Mouse (Mus musculus) mesoderm, embryonic 11.5 days (tissue): ENCODE measurements around the gene Txnl4b.

Experiments used
- DNase-seq: peaks from one replicate; pipeline ENCODE4 v3.0.0-alpha.2; 2012; ENCODE audit warnings: low read depth, low spot score

Gene Txnl4b

DNA sequence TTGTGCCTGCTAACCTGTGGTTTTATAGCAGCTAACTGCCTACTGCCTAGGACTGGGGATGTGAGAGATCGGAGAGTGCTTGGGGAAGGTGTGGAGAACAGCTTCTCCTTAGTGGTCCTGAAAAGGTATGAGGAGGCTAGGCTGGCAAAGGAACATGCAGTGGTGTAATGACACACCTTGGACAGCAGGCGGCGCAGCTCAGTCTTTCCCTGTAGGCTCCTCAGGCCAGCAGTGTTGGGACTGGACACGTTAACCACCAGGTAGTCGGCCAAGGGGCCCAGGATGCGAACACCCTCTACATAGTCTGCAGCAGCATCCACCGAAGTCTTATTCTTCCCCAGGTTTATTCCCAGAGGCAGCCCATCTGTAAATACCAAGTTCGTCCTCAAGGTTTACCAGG lies 30.2 kb downstream of the Txnl4b start:
- DNase-seq = peak; percentile 63

DNA sequence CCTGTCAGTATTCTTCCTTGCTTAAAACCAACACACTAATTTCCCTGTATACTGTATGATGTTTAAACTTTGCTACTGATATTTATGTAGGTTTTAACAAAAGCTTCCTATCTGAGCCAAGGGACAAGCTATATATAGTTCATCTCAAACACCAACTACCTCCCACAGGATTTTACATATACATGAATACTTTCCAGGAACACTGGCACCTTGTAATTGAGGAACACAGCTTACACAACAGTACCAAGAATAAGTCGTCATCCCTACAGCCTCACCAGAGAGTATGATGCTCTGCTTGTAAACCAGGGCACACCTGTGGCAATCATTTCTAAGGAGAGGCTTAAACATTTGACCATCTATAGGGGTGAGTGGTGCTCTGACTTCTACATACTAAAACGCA lies 41.0 kb downstream of the Txnl4b start:
- no peak for DNase-seq

DNA sequence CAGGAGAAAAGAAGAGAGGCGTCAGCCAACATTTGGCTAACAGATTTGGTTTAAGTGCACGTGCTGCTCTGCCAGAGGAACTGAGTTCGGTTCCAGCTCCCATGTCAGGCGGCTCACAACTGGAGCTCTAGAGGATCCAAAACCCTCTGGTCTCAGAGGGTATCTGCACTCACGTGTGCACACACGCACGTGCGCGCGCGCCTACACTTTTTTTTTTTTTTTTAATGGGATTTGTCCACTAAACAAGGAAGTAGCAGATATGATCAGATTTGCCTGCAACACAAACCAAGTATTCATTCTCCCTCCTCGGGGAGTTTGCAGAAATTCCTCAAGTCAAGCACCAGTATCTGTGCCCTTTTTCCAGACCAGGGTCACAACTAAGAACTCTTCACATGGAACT lies 42.0 kb downstream of the Txnl4b start:
- peak; percentile 21 for DNase-seq

DNA sequence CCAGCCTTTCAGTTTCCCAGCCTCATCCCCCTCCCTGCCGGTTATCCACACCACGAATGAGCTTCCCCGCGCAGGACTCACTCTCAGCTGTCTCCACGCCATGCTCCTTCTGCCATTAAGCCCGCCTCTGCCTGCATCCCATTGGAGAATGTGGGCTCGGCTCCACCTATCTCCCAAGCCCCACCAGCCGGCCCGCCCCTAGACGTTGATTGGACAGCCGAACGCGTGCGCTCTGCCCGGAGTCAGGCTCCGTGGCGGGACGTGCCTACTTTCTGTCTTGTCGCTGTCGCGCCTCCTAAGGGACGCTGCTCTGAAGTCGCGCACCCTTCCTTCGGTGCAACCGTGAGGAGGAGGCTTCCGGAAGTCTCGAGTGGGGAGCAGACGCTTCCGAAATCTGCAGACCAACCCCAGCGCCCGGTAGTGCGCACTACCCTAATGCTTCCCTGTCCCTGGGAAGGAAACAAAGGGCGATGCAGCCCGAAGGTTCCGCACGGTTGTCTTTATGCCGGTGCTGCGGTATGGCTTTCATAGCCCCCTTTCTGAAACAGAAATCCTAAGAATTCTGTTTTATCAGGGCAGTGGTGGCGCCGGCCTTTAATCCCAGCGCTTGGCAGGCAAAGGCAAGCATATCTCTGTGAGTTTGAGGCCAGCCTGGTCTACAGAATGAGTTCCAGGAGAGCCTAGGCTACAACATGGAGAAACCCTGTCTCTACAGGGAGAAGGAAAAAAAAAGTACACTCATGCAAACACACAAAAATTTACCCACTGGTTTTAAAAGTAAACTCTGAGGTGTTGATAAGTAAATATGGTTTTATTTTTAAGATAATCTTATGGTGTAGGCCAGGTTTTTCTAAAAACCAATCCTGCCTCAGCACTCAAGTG lies 42.8 kb downstream of the Txnl4b start, which contains the start of gene Dhodh:
Dhodh (minus strand) TSS at position 403 of the 882 bp plus-strand sequence.
- DNase-seq = peak; percentile 96

DNA sequence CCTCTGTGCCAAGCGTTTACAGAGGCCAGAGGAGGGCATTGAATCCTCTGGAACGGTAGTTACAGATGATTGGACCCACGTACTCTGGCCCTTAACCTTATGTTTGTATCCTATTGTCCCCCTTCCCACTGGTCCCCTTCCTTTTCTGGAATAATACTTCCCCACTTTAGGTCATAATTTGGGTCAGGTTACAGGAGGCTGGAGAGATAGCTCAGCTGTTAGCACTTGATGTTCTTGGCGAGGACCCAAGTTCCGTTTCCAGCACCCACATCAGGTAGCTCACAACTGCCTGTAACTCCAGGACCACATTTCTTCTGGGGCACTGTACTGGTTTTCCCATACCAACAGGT lies 43.4 kb downstream of the Txnl4b start:
- DNase-seq = peak; percentile 9

DNA sequence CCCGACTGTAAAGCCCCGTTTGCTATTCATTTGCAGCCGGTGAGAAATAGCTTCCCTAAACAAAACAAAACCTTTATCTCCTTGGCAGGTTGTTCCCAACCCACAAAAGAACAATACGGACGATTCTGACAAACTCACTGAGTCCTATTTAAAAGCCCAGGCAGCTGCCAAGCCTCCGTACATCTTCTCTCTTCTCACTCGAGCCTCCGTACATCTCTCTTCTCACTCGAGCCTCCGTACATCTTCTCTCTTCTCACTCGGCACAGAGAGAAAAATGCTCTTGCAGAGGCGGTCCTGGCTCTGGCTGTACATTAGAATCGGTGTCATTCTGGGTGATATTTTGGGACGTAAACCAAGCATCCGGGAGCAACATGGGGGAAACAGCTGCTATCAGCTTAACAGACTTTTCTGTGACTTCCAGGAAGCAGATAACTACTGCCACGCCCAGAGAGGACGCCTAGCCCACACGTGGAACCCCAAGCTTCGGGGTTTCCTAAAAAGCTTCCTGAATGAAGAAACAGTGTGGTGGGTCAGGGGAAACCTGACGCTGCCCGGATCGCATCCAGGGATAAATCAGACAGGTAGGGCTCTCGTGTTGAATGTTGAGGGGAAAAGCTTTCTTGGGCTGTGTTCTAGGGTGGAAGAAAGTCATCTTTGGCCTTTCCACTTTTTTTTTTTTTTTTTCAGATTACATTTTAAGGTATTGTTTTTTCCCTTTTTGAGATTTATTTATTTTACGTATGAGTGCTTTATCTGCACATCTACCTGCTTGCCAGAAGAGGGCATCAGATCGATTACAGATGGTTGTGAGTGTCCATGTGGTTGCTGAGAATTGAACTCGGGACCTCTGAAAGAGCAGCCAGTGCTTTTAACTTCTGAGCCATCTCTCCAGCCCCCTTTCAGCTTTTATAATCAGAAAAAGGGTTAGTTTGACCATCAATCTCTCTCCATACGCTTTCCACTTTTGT lies 48.8 kb downstream of the Txnl4b start, which contains the start of gene Pkd1l3:
Pkd1l3 (plus strand) TSS at position 275 of the 968 bp plus-strand sequence.
- DNase-seq = no peak

DNA sequence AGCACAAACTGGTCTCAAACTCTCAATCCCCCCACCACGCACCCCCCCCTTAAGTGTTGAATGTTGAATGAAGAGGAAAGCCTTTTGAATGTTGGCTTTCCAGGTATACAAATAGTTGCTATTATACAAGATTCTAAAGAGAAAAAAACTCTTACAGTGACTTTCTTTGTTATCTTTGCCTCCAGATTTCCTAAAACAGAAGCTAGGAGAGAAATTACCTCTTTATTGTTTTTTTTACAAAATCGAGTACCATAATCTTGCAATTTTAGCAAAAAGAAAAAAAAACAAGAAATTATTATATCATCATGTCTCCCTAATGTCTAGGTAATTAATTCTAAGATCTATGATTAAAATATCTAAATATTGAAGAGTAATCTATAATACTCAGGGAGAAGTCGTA lies 49.9 kb downstream of the Txnl4b start:
- DNase-seq = no peak
